Mouse (Mus musculus): ENCODE measurements around the gene Hmox2. TPM values are rescaled to one million over a fixed set of nuclear protein-coding genes. Genes with fewer than 3 reads are reported as not detected.

Gene Hmox2
- polyA plus RNA-seq, 1 experiment from 2014 or later: 104 TPM

- H3K27ac ChIP-seq (ENCODE audit: low read depth): no peak overlapping the region
- H3K4me2 ChIP-seq: no peak overlapping the region
- DNase-seq (no peak), ATAC-seq (ENCODE audit: insufficient read depth) (no peak)
- H3K27me3 ChIP-seq (ENCODE audit: insufficient read depth, low read length): no peaks in the 10 kb centered on the region
- H3K9me3 ChIP-seq (ENCODE audit: low read depth, low read length): no peaks in the 10 kb centered on the region
- no peak overlapping the region for H3K4me3 ChIP-seq (ENCODE audit: low read depth, low read length)
- 76% methylated on average over 4 of the region's 4 CpGs for WGBS
- H3K9ac ChIP-seq: no peak overlapping the region
- TF ChIP-seq CTCF (IDR thresholded peaks at IDR 0.05; ENCODE audit: low read depth): no peak
- no peaks in the 10 kb centered on the region for H3K36me3 ChIP-seq (ENCODE audit: insufficient read depth)
- 0 out of 2 replicates have a peak, but pooled peaks cover 6% of the 10 kb centered on the region for H3K4me1 ChIP-seq (ENCODE audit: insufficient read depth)
Measured at GRCm38 (mm10) chr16:4725266-4725665, 895 bp upstream of the Hmox2 start.

- H3K27me3 ChIP-seq (ENCODE audit: insufficient read depth, low read length): no peaks in the 10 kb centered on the region
- H3K9ac ChIP-seq: peak overlapping the region; percentile 85
- 0 out of 2 replicates have a peak, but pooled peaks cover 6% of the 10 kb centered on the region for H3K4me1 ChIP-seq (ENCODE audit: insufficient read depth)
- no peak for TF ChIP-seq CTCF (IDR thresholded peaks at IDR 0.05; ENCODE audit: low read depth)
- no peak for DNase-seq
- H3K4me3 ChIP-seq (ENCODE audit: low read depth, low read length): peak overlapping the region; percentile 80
- H3K9me3 ChIP-seq (ENCODE audit: low read depth, low read length): no peaks in the 10 kb centered on the region
- peak overlapping the region; percentile 83 for H3K27ac ChIP-seq (ENCODE audit: low read depth)
- no peaks in the 10 kb centered on the region for H3K36me3 ChIP-seq (ENCODE audit: insufficient read depth)
- H3K4me2 ChIP-seq: peak overlapping the region; percentile 73
- peak; percentile 78 for ATAC-seq (ENCODE audit: insufficient read depth)
- WGBS: under 1% methylated on average over 40 of the region's 40 CpGs
Measured at GRCm38 (mm10) chr16:4726528-4727128, 467 bp downstream of the Hmox2 start.

- ATAC-seq (ENCODE audit: insufficient read depth) (no peak), DNase-seq (no peak)
- Histone ChIP-seq H3K27ac (ENCODE audit: low read depth) (no peak overlapping the region; the same call in 1 of the 2 replicates), H3K4me1 (ENCODE audit: insufficient read depth) (0 out of 2 replicates have a peak, but pooled peaks cover 6% of the 10 kb centered on the region), H3K36me3 (ENCODE audit: insufficient read depth) (no peaks in the 10 kb centered on the region), H3K4me3 (ENCODE audit: low read depth, low read length) (peak overlapping the region; percentile 80; the same call in 1 of the 2 replicates), H3K9ac (no peak overlapping the region), H3K4me2 (peak overlapping the region; percentile 73), H3K9me3 (ENCODE audit: low read depth, low read length) (no peaks in the 10 kb centered on the region), H3K27me3 (ENCODE audit: insufficient read depth, low read length) (no peaks in the 10 kb centered on the region)
- TF ChIP-seq CTCF (IDR thresholded peaks at IDR 0.05; ENCODE audit: low read depth): no peak
- WGBS: 87% methylated on average over 1 of the region's 1 CpGs
Measured at GRCm38 (mm10) chr16:4727526-4727925, 1.4 kb downstream of the Hmox2 start.

- WGBS: 27% methylated on average over 1 of the region's 1 CpGs
- H3K9ac ChIP-seq: no peak overlapping the region
- no peaks in the 10 kb centered on the region for H3K36me3 ChIP-seq (ENCODE audit: insufficient read depth)
- H3K4me1 ChIP-seq (ENCODE audit: insufficient read depth): 0 out of 2 replicates have a peak, but pooled peaks cover 6% of the 10 kb centered on the region
- no peak overlapping the region for H3K4me3 ChIP-seq (ENCODE audit: low read depth, low read length)
- no peaks in the 10 kb centered on the region for H3K27me3 ChIP-seq (ENCODE audit: insufficient read depth, low read length)
- no peak overlapping the region for H3K27ac ChIP-seq (ENCODE audit: low read depth)
- H3K4me2 ChIP-seq: peak overlapping the region; percentile 73
- no peak for TF ChIP-seq CTCF (IDR thresholded peaks at IDR 0.05; ENCODE audit: low read depth)
- ATAC-seq (ENCODE audit: insufficient read depth): no peak
- no peak for DNase-seq
- H3K9me3 ChIP-seq (ENCODE audit: low read depth, low read length): no peaks in the 10 kb centered on the region
Measured at GRCm38 (mm10) chr16:4727963-4728362, 1.8 kb downstream of the Hmox2 start.

GRCm38 (mm10) chr16:4730776-4731358 is 4.7 kb downstream of the Hmox2 start:
- H3K4me1 ChIP-seq (ENCODE audit: insufficient read depth): 0 out of 2 replicates have a peak, but pooled peaks cover 6% of the 10 kb centered on the region
- H3K9me3 ChIP-seq (ENCODE audit: low read depth, low read length): no peaks in the 10 kb centered on the region
- H3K4me3 ChIP-seq (ENCODE audit: low read depth, low read length): no peak overlapping the region
- peak; percentile 17 for DNase-seq
- no peak overlapping the region for H3K4me2 ChIP-seq
- no peak for ATAC-seq (ENCODE audit: insufficient read depth)
- no peak overlapping the region for H3K9ac ChIP-seq
- no peaks in the 10 kb centered on the region for H3K27me3 ChIP-seq (ENCODE audit: insufficient read depth, low read length)
- 67% methylated on average over 3 of the region's 3 CpGs for WGBS
- H3K27ac ChIP-seq (ENCODE audit: low read depth): no peak overlapping the region
- no peaks in the 10 kb centered on the region for H3K36me3 ChIP-seq (ENCODE audit: insufficient read depth)
- no peak for TF ChIP-seq CTCF (IDR thresholded peaks at IDR 0.05; ENCODE audit: low read depth)

- TF ChIP-seq CTCF (IDR thresholded peaks at IDR 0.05; ENCODE audit: low read depth): no peak
- H3K9ac ChIP-seq: no peak overlapping the region
- no peaks in the 10 kb centered on the region for H3K27me3 ChIP-seq (ENCODE audit: insufficient read depth, low read length)
- no peak overlapping the region for H3K27ac ChIP-seq (ENCODE audit: low read depth)
- no peaks in the 10 kb centered on the region for H3K4me1 ChIP-seq (ENCODE audit: insufficient read depth)
- H3K9me3 ChIP-seq (ENCODE audit: low read depth, low read length): no peaks in the 10 kb centered on the region
- no peak overlapping the region for H3K4me2 ChIP-seq
- ATAC-seq (ENCODE audit: insufficient read depth): no peak
- no peak for DNase-seq
- 83% methylated on average over 2 of the region's 2 CpGs for WGBS
- H3K4me3 ChIP-seq (ENCODE audit: low read depth, low read length): no peak overlapping the region
- H3K36me3 ChIP-seq (ENCODE audit: insufficient read depth): no peaks in the 10 kb centered on the region
Measured at GRCm38 (mm10) chr16:4736262-4736661, 10.1 kb downstream of the Hmox2 start.

GRCm38 (mm10) chr16:4739994-4740393 is 13.8 kb downstream of the Hmox2 start:
- H3K4me1 ChIP-seq (ENCODE audit: insufficient read depth): no peaks in the 10 kb centered on the region
- no peak for ATAC-seq (ENCODE audit: insufficient read depth)
- no peaks in the 10 kb centered on the region for H3K27me3 ChIP-seq (ENCODE audit: insufficient read depth, low read length)
- no peak overlapping the region for H3K9ac ChIP-seq
- 88% methylated on average over 2 of the region's 2 CpGs for WGBS
- TF ChIP-seq CTCF (IDR thresholded peaks at IDR 0.05; ENCODE audit: low read depth): no peak
- H3K4me3 ChIP-seq (ENCODE audit: low read depth, low read length): no peak overlapping the region
- H3K36me3 ChIP-seq (ENCODE audit: insufficient read depth): no peaks in the 10 kb centered on the region
- H3K27ac ChIP-seq (ENCODE audit: low read depth): no peak overlapping the region
- H3K9me3 ChIP-seq (ENCODE audit: low read depth, low read length): no peaks in the 10 kb centered on the region
- H3K4me2 ChIP-seq: no peak overlapping the region
- DNase-seq: no peak

Measured in lung, embryonic 14.5 days (tissue).